Comparison of ENCODE assay signal across 8 mouse cellular contexts in the genomic region with DNA sequence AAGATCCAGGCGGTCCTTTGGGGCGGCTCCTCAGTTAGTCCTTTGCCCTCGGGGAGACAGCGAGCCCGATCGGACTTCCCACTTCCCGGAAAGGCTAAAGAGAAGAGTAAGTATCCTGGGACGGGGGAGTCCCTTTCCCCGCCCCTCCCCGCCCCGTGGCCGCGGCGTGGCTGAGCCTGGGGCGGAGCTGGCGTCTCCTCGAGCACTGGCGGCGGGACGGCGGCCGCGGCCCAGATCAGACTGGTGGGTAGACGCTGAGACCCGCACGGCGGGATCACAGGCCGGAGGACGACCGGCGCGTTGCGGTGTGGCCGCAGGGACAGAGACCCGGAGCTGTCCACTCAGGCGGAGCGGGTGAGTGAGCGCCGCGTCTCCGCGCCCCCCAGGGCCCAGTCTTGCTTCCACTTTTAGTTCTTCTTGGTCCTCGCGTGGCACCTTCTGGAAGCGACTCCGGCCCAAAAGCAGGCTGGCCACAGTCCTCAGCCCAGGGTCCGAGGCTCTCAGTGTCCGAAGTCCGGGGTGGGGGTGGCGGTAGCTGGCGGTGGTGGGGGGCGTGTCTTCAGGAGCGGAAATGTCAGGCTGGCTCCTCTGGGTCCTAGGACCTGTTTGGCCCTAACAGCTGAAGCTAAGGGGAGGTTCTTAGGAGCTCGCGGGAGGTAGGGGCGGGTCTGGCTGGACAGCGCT. TPM values are rescaled to one million over a fixed set of nuclear protein-coding genes. Genes with fewer than 3 reads are reported as not detected.
A peak's percentile ranks its signal among the peaks of the same experiment; 100 is the strongest.
DNase-seq lines count a peak whose midpoint lies in the region; ATAC-seq lines count a peak whose summit lies in the region.

Mob3c (plus strand) TSS at position 205 of the 684 bp plus-strand sequence.

- no peaks in the 10 kb centered on the region for H3K9me3 ChIP-seq in hindbrain, embryonic 12.5 days (replicated peaks)

- peaks cover 6% of the 10 kb centered on the region for H3K27me3 ChIP-seq in hindbrain, embryonic 12.5 days

- ATAC-seq in hindbrain, embryonic 12.5 days (ENCODE audit: low FRiP score), result peak; percentile 90
- ATAC-seq in megakaryocyte-erythroid progenitor cell, adult 5-6 weeks (replicated peaks; ENCODE audit: low FRiP score, low TSS enrichment, poor library complexity, severe bottlenecking), result peak; percentile 85

- H3K36me3 ChIP-seq in hindbrain, embryonic 12.5 days, result no peaks in the 10 kb centered on the region

- peaks cover 11% of the 10 kb centered on the region for H3K4me1 ChIP-seq in hindbrain, embryonic 12.5 days

- intact Hi-C loops in left cerebral cortex, postnatal 25 days (cut with DNase I), result no loop called here

- WGBS in hindbrain, embryonic 12.5 days, result under 1% methylated on average over 55 of the region's 57 CpGs

- peak; percentile 92 for DNase-seq in ZHBTc4 (ENCODE audit: low read depth, low spot score)
- peak; percentile 74 to 80 for DNase-seq in cerebellum, postnatal 14 days
- DNase-seq in frontal cortex, postnatal 10 days (ENCODE audit: low spot score in 2 of 2), result peak; percentile 25 to 58
- DNase-seq in left cerebral cortex, postnatal 25 days (ENCODE audit: low spot score in 2 of 2), result peak; percentile 49 to 51
- DNase-seq in right cerebral cortex, postnatal 14 days, result peak; percentile 57
- peak; percentile 76 for DNase-seq in urinary bladder, postnatal 25 days (ENCODE audit: low spot score)

- peak within 1 kb of the TSS; percentile 52; the same call in 1 of the 2 replicates for H3K27ac ChIP-seq in hindbrain, embryonic 12.5 days

- H3K4me3 ChIP-seq in hindbrain, embryonic 12.5 days, result peak within 1 kb of the TSS; percentile 83

- peak within 1 kb of the TSS; percentile 78 for H3K9ac ChIP-seq in hindbrain, embryonic 12.5 days

- peak within 1 kb of the TSS; percentile 81 for H3K4me2 ChIP-seq in hindbrain, embryonic 12.5 days (replicated peaks)

RNA-seq across cellular contexts. Expression of gene Mob3c, which starts in this region (rescaled TPM):
- 5.0 and 6.7 TPM in 2 replicates for polyA plus RNA-seq in hindbrain, embryonic 12.5 days (2016; fragmentation: Nextera tagmentation; extraction: Ambion mirVana)
- total RNA-seq in left cerebral cortex, postnatal 25 days (2021), result 1 to 10 TPM; 3.3 to 4.4 TPM
- total RNA-seq in megakaryocyte-erythroid progenitor cell, adult 5-6 weeks (2014; fragmentation: Nextera tagmentation), result 7.0 and 9.8 TPM in 2 replicates
- total RNA-seq in megakaryocyte-erythroid progenitor cell, adult 5-6 weeks (2017), result 14.2 and 19.3 TPM in 2 replicates

Comparison
In these comparisons a context has a peak if more than half of its experiments do, and no peak if none do; other contexts are left out.
1. Peak in every context shown above with its lines: DNase-seq, ATAC-seq, H3K4me3 ChIP-seq and H3K27ac ChIP-seq.
2. DNase-seq: peak in every context shown above with its lines; median percentile 92 in ZHBTc4; 77 in cerebellum, postnatal 14 days; 76 in urinary bladder, postnatal 25 days; 57 in right cerebral cortex, postnatal 14 days; 50 in left cerebral cortex, postnatal 25 days; 42 in frontal cortex, postnatal 10 days.